8 mouse cellular contexts compared by ENCODE assay signal in genomic region chr14:55721076-55721475, GRCm38 (mm10). TPM values are rescaled to one million over a fixed set of nuclear protein-coding genes. Genes with fewer than 3 reads are reported as not detected.
DNase-seq lines count a peak whose midpoint lies in the region; ATAC-seq lines count a peak whose summit lies in the region.

No protein-coding gene starts in this region.

- ATAC-seq in heart, embryonic 14.5 days (ENCODE audit: insufficient number of reproducible peaks, insufficient read depth, low FRiP score, low read depth), result no peak
- no peak for ATAC-seq in embryonic facial prominence, embryonic 15.5 days (ENCODE audit: insufficient number of reproducible peaks, low FRiP score, low TSS enrichment, low read depth)
- no peak for ATAC-seq in kidney, embryonic 14.5 days (ENCODE audit: low FRiP score, low TSS enrichment)
- ATAC-seq in midbrain, embryonic 15.5 days (replicated peaks), result no peak
- no peak for ATAC-seq in granulocyte monocyte progenitor cell, adult 5-6 weeks (replicated peaks; ENCODE audit: poor library complexity, severe bottlenecking)

- H3K27me3 ChIP-seq in heart, embryonic 14.5 days (ENCODE audit: control insufficient read depth, insufficient read depth, low read length), result no peaks in the 10 kb centered on the region
- H3K27me3 ChIP-seq in embryonic facial prominence, embryonic 15.5 days, result no peaks in the 10 kb centered on the region
- no peaks in the 10 kb centered on the region for H3K27me3 ChIP-seq in kidney, embryonic 14.5 days (ENCODE audit: control insufficient read depth, insufficient read depth, low read length)
- no peaks in the 10 kb centered on the region for H3K27me3 ChIP-seq in midbrain, embryonic 15.5 days (replicated peaks)

- no peaks in the 10 kb centered on the region for H3K9me3 ChIP-seq in heart, embryonic 14.5 days (ENCODE audit: control insufficient read depth, low read length)
- H3K9me3 ChIP-seq in embryonic facial prominence, embryonic 15.5 days (replicated peaks), result no peaks in the 10 kb centered on the region
- no peaks in the 10 kb centered on the region for H3K9me3 ChIP-seq in kidney, embryonic 14.5 days (ENCODE audit: control insufficient read depth, low read length)
- H3K9me3 ChIP-seq in midbrain, embryonic 15.5 days, result no peaks in the 10 kb centered on the region

- H3K36me3 ChIP-seq in heart, embryonic 14.5 days (ENCODE audit: control insufficient read depth, insufficient read depth, low read length), result peaks cover 36% of the 10 kb centered on the region
- H3K36me3 ChIP-seq in embryonic facial prominence, embryonic 15.5 days, result peaks cover 36% of the 10 kb centered on the region
- H3K36me3 ChIP-seq in kidney, embryonic 14.5 days (ENCODE audit: control insufficient read depth, insufficient read depth, low read length), result peaks cover 23% of the 10 kb centered on the region; the same call in 1 of the 2 replicates
- no peaks in the 10 kb centered on the region; the same call in 1 of the 2 replicates for H3K36me3 ChIP-seq in midbrain, embryonic 15.5 days (replicated peaks)

- peak overlapping the region in 1 of 2 experiments; percentile 89; a peak in 3 of 4 replicates for H3K4me3 ChIP-seq in heart, embryonic 14.5 days (ENCODE audit: control insufficient read depth in 1 of 2, insufficient read depth in 1 of 2, low read depth in 1 of 2, low read length in 2 of 2)
- H3K4me3 ChIP-seq in embryonic facial prominence, embryonic 15.5 days (replicated peaks), result peak overlapping the region; percentile 93
- H3K4me3 ChIP-seq in kidney, embryonic 14.5 days (ENCODE audit: low read length), result peak overlapping the region; percentile 83; the same call in 1 of the 2 replicates
- H3K4me3 ChIP-seq in midbrain, embryonic 15.5 days, result peak overlapping the region; percentile 82

- no peak for DNase-seq in heart, adult 9 months (ENCODE audit: low spot score in 2 of 2)
- DNase-seq in urinary bladder, adult 2 months (ENCODE audit: low spot score), result no peak
- DNase-seq in layer of hippocampus, adult 18-20 months (ENCODE audit: low spot score in 2 of 2), result no peak

- H3K9ac ChIP-seq in heart, embryonic 14.5 days (ENCODE audit: low read length), result peak overlapping the region; percentile 87; the same call in 1 of the 2 replicates
- H3K9ac ChIP-seq in embryonic facial prominence, embryonic 15.5 days, result 0 out of 2 replicates have a peak overlapping the region, but pooled peaks have one; percentile 69
- H3K9ac ChIP-seq in kidney, embryonic 14.5 days (ENCODE audit: low read depth, low read length), result no peak overlapping the region; the same call in 1 of the 2 replicates
- H3K9ac ChIP-seq in midbrain, embryonic 15.5 days, result peak overlapping the region; percentile 81

- H3K27ac ChIP-seq in heart, embryonic 14.5 days (replicated peaks in 1 of 2; ENCODE audit: control insufficient read depth in 1 of 2, insufficient read depth in 1 of 2, low read depth in 2 of 2, low read length in 2 of 2), result no peak overlapping the region
- H3K27ac ChIP-seq in embryonic facial prominence, embryonic 15.5 days (replicated peaks), result peak overlapping the region; percentile 83; the same call in 1 of the 2 replicates
- no peak overlapping the region for H3K27ac ChIP-seq in kidney, embryonic 14.5 days (ENCODE audit: low read depth, low read length)
- H3K27ac ChIP-seq in midbrain, embryonic 15.5 days, result peak overlapping the region; percentile 89; the same call in 1 of the 2 replicates

- 86% methylated on average over 6 of the region's 6 CpGs for WGBS in heart, embryonic 14.5 days
- 71% methylated on average over 6 of the region's 6 CpGs for WGBS in embryonic facial prominence, embryonic 15.5 days
- 82% methylated on average over 6 of the region's 6 CpGs for WGBS in kidney, embryonic 14.5 days
- 77% methylated on average over 6 of the region's 6 CpGs for WGBS in midbrain, embryonic 15.5 days

- no peaks in the 10 kb centered on the region for H3K4me1 ChIP-seq in heart, embryonic 14.5 days (ENCODE audit: control insufficient read depth in 2 of 2, insufficient read depth in 2 of 2, low read length in 2 of 2)
- H3K4me1 ChIP-seq in embryonic facial prominence, embryonic 15.5 days, result peaks cover 16% of the 10 kb centered on the region; the same call in 1 of the 2 replicates
- 0 out of 2 replicates have a peak, but pooled peaks cover 9% of the 10 kb centered on the region for H3K4me1 ChIP-seq in kidney, embryonic 14.5 days (ENCODE audit: control insufficient read depth, insufficient read depth, low read length)
- H3K4me1 ChIP-seq in midbrain, embryonic 15.5 days, result peaks cover 13% of the 10 kb centered on the region

- H3K4me2 ChIP-seq in heart, embryonic 14.5 days (ENCODE audit: low read length), result peak overlapping the region; percentile 76
- H3K4me2 ChIP-seq in embryonic facial prominence, embryonic 15.5 days (replicated peaks), result peak overlapping the region; percentile 75
- peak overlapping the region; percentile 73 for H3K4me2 ChIP-seq in kidney, embryonic 14.5 days (replicated peaks; ENCODE audit: low read depth, low read length)
- peak overlapping the region; percentile 52 for H3K4me2 ChIP-seq in midbrain, embryonic 15.5 days

RNA-seq across cellular contexts. Expression of gene Rabggta, which starts 1.0 kb away (rescaled TPM):
- polyA plus RNA-seq in heart, embryonic 14.5 days (2014; fragmentation: Nextera tagmentation; extraction: Ambion mirVana), result 20.1 and 20.5 TPM in 2 replicates
- 30.3 and 33.8 TPM in 2 replicates for polyA plus RNA-seq in embryonic facial prominence, embryonic 15.5 days (2015; fragmentation: Nextera tagmentation; extraction: Ambion mirVana)
- 27.8 and 29.3 TPM in 2 replicates for polyA plus RNA-seq in kidney, embryonic 14.5 days (2014; fragmentation: Nextera tagmentation; extraction: Ambion mirVana)
- 56.7 and 61.4 TPM in 2 replicates for polyA plus RNA-seq in midbrain, embryonic 15.5 days (2015; fragmentation: Nextera tagmentation; extraction: Ambion mirVana)
- 17.9 and 20.4 TPM in 2 replicates for total RNA-seq in granulocyte monocyte progenitor cell, adult 5-6 weeks (2014; fragmentation: Nextera tagmentation)
- total RNA-seq in granulocyte monocyte progenitor cell, adult 5-6 weeks (2017), result 8.5 and 12.8 TPM in 2 replicates
- 25.9 and 34.6 TPM in 2 replicates for polyA plus RNA-seq in urinary bladder, adult 2 months (2012; rRNA removed)
- 10 to 100 TPM; 43.7 to 45.7 TPM for total RNA-seq in layer of hippocampus, adult 18-20 months (2021)

RNA-seq across cellular contexts. Expression of gene Tgm1, which starts 7.3 kb away (rescaled TPM):
- polyA plus RNA-seq in heart, embryonic 14.5 days (2014; fragmentation: Nextera tagmentation; extraction: Ambion mirVana), result 0.13 and 0.14 TPM in 2 replicates
- polyA plus RNA-seq in embryonic facial prominence, embryonic 15.5 days (2015; fragmentation: Nextera tagmentation; extraction: Ambion mirVana), result 27.3 and 28.0 TPM in 2 replicates
- 0.67 and 1.2 TPM in 2 replicates for polyA plus RNA-seq in kidney, embryonic 14.5 days (2014; fragmentation: Nextera tagmentation; extraction: Ambion mirVana)
- 0.20 and 0.27 TPM in 2 replicates for polyA plus RNA-seq in midbrain, embryonic 15.5 days (2015; fragmentation: Nextera tagmentation; extraction: Ambion mirVana)
- total RNA-seq in granulocyte monocyte progenitor cell, adult 5-6 weeks (2014; fragmentation: Nextera tagmentation), result 0.85 and 1.8 TPM in 2 replicates
- total RNA-seq in granulocyte monocyte progenitor cell, adult 5-6 weeks (2017), result 1.4 and 4.3 TPM in 2 replicates
- polyA plus RNA-seq in urinary bladder, adult 2 months (2012; rRNA removed), result 1.1 and 1.4 TPM in 2 replicates
- total RNA-seq in layer of hippocampus, adult 18-20 months (2021), result not detected

RNA-seq across cellular contexts. Expression of gene Dhrs1, which starts 24.4 kb away (rescaled TPM):
- polyA plus RNA-seq in heart, embryonic 14.5 days (2014; fragmentation: Nextera tagmentation; extraction: Ambion mirVana), result 59.8 and 70.6 TPM in 2 replicates
- 87.3 and 90.0 TPM in 2 replicates for polyA plus RNA-seq in embryonic facial prominence, embryonic 15.5 days (2015; fragmentation: Nextera tagmentation; extraction: Ambion mirVana)
- polyA plus RNA-seq in kidney, embryonic 14.5 days (2014; fragmentation: Nextera tagmentation; extraction: Ambion mirVana), result 75.2 and 82.3 TPM in 2 replicates
- 61.6 and 68.7 TPM in 2 replicates for polyA plus RNA-seq in midbrain, embryonic 15.5 days (2015; fragmentation: Nextera tagmentation; extraction: Ambion mirVana)
- 54.7 and 67.7 TPM in 2 replicates for total RNA-seq in granulocyte monocyte progenitor cell, adult 5-6 weeks (2014; fragmentation: Nextera tagmentation)
- 18.0 and 30.7 TPM in 2 replicates for total RNA-seq in granulocyte monocyte progenitor cell, adult 5-6 weeks (2017)
- 75.5 and 83.1 TPM in 2 replicates for polyA plus RNA-seq in urinary bladder, adult 2 months (2012; rRNA removed)
- 10 to 100 TPM; 83.2 to 98.7 TPM for total RNA-seq in layer of hippocampus, adult 18-20 months (2021)

RNA-seq across cellular contexts. Expression of gene Nop9, which starts 24.4 kb away (rescaled TPM):
- 21.3 and 25.2 TPM in 2 replicates for polyA plus RNA-seq in heart, embryonic 14.5 days (2014; fragmentation: Nextera tagmentation; extraction: Ambion mirVana)
- polyA plus RNA-seq in embryonic facial prominence, embryonic 15.5 days (2015; fragmentation: Nextera tagmentation; extraction: Ambion mirVana), result 37.3 and 39.0 TPM in 2 replicates
- polyA plus RNA-seq in kidney, embryonic 14.5 days (2014; fragmentation: Nextera tagmentation; extraction: Ambion mirVana), result 43.3 and 44.0 TPM in 2 replicates
- 28.7 and 31.8 TPM in 2 replicates for polyA plus RNA-seq in midbrain, embryonic 15.5 days (2015; fragmentation: Nextera tagmentation; extraction: Ambion mirVana)
- total RNA-seq in granulocyte monocyte progenitor cell, adult 5-6 weeks (2014; fragmentation: Nextera tagmentation), result 30.9 and 36.6 TPM in 2 replicates
- total RNA-seq in granulocyte monocyte progenitor cell, adult 5-6 weeks (2017), result 35.7 and 38.6 TPM in 2 replicates
- 13.8 TPM in 2 replicates for polyA plus RNA-seq in urinary bladder, adult 2 months (2012; rRNA removed)
- total RNA-seq in layer of hippocampus, adult 18-20 months (2021), result 10 to 100 TPM; 11.7 to 14.5 TPM

RNA-seq across cellular contexts. Expression of gene Cideb, which starts 37.2 kb away (rescaled TPM):
- polyA plus RNA-seq in heart, embryonic 14.5 days (2014; fragmentation: Nextera tagmentation; extraction: Ambion mirVana), result 1.5 and 1.6 TPM in 2 replicates
- 0.47 and 0.60 TPM in 2 replicates for polyA plus RNA-seq in embryonic facial prominence, embryonic 15.5 days (2015; fragmentation: Nextera tagmentation; extraction: Ambion mirVana)
- 2.9 and 3.6 TPM in 2 replicates for polyA plus RNA-seq in kidney, embryonic 14.5 days (2014; fragmentation: Nextera tagmentation; extraction: Ambion mirVana)
- 0.25 and 0.66 TPM in 2 replicates for polyA plus RNA-seq in midbrain, embryonic 15.5 days (2015; fragmentation: Nextera tagmentation; extraction: Ambion mirVana)
- not detected in 2 replicates for total RNA-seq in granulocyte monocyte progenitor cell, adult 5-6 weeks (2014; fragmentation: Nextera tagmentation)
- total RNA-seq in granulocyte monocyte progenitor cell, adult 5-6 weeks (2017), result not detected in 2 replicates
- 0.18 and 0.25 TPM in 2 replicates for polyA plus RNA-seq in urinary bladder, adult 2 months (2012; rRNA removed)
- total RNA-seq in layer of hippocampus, adult 18-20 months (2021), result 1 to 10 TPM; 1.7 to 2.2 TPM

Comparison
In these comparisons a context has a peak if more than half of its experiments do, and no peak if none do; other contexts are left out.
1. H3K27ac ChIP-seq: peak in embryonic facial prominence, embryonic 15.5 days (single experiment) and midbrain, embryonic 15.5 days (single experiment); none in heart, embryonic 14.5 days (0 of 2) and kidney, embryonic 14.5 days (single experiment).
2. RNA of gene Tgm1, which starts 7.3 kb away (polyA plus RNA-seq): 27.3 to 28.0 TPM in embryonic facial prominence, embryonic 15.5 days; 1.1 to 1.4 TPM in urinary bladder, adult 2 months, 0.67 to 1.2 TPM in kidney, embryonic 14.5 days, 0.20 to 0.27 TPM in midbrain, embryonic 15.5 days and 0.13 to 0.14 TPM in heart, embryonic 14.5 days; every median in the first group is over 10 times any median in the second.
3. Peak in every context shown above with its lines, with median percentiles within 50 percentile points of each other: H3K4me2 ChIP-seq.